Mouse (Mus musculus) kidney, adult 2 months (tissue): ENCODE results near the gene Cyp17a1. TPM values are rescaled to one million over a fixed set of nuclear protein-coding genes. Genes with fewer than 3 reads are reported as not detected.

Experiments
- DNase-seq: peaks from one replicate; pipeline ENCODE4 v3.0.0; 2021
- H3K27ac ChIP-seq: fragments of 200-500 bp; 2 replicates; pipeline ENCODE4 v1.5.1; 2012; ENCODE audit warnings: low read depth, low read length, control low read depth, inconsistent platforms; ENCODE audit not compliant: insufficient read depth
- H3K27me3 ChIP-seq: fragments of 200-500 bp; replicated peaks from 2 replicates; pipeline ENCODE4 v1.6.1; 2012; ENCODE audit warnings: mild to moderate bottlenecking, moderate library complexity, low read length, inconsistent platforms; ENCODE audit not compliant: control insufficient read depth, insufficient read depth
- H3K36me3 ChIP-seq: fragments of 200-500 bp; 2 replicates; pipeline ENCODE4 v1.6.1; 2012; ENCODE audit warnings: mild to moderate bottlenecking, moderate library complexity, low read length, inconsistent platforms; ENCODE audit not compliant: control insufficient read depth, insufficient read depth
- H3K4me1 ChIP-seq: fragments of 200-500 bp; 2 replicates; pipeline ENCODE4 v1.6.1; 2011; ENCODE audit warnings: low read length; ENCODE audit not compliant: control insufficient read depth, insufficient read depth
- H3K4me3 ChIP-seq: fragments of 200-500 bp; 2 replicates; pipeline ENCODE4 v1.5.1; 2011; ENCODE audit warnings: mild to moderate bottlenecking, low read depth, low read length, control low read depth; ENCODE audit not compliant: insufficient read depth
- CTCF ChIP-seq: fragments of 200-500 bp; conservative IDR thresholded peaks from 2 replicates; pipeline ENCODE4 v1.5.1; 2011; ENCODE audit warnings: low read depth, mild to moderate bottlenecking, control low read depth, low read length, moderate library complexity, mixed read lengths; ENCODE audit not compliant: insufficient read depth, insufficient read length
- POLR2A ChIP-seq: fragments of 200-500 bp; IDR thresholded peaks from one replicate; pipeline ENCODE4 v1.6.1; 2011; ENCODE audit warnings: low read depth, low read length, control low read depth
- WGBS: fragments of 180-500 bp; shearing (Covaris S2); methylation state at CpG from one replicate; pipeline ENCODE4 v1.1.7; 2018; 5-methylcytosine and 5-hydroxymethylcytosine counted together
- polyA plus RNA-seq: library from polyadenylated mRNA; depleted of rRNA; stranded (reverse); fragments of >200 nt; gene quantifications from 2 replicates; pipeline ENCODE4 v1.2.3, GENCODE M21; 2012

The Cyp17a1 gene
- polyA plus RNA-seq, 1 experiment: 0.27 TPM

DNA sequence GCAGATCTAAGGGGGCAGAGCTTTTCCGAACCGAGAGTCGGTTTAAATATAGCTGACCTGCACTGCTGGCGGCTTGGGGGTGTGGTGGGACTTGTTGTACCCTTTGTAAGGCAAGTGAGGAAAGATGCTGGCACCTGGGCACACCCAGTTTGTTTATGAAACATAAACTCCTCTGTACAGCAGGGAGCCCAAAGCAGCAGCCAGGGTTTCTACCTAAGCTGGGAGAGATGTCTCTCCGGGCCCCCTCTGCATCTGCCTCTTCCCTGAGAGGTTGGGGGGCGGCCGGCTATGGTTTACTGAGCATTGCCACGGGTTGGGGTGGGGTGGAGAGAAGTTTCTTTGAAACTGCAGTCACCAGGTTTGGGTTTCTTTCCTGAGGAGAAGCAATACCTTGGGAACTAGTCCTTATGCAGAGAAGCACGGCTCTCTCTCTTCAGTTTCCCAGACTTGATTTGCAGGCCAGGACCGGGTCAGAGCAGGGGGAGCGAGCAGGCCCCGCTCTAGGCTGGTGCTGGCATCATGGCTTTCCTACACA is 50.2 kb downstream of the Cyp17a1 start:
- Histone ChIP-seq H3K27me3 (no peaks in the 10 kb centered on the region), H3K4me1 (peaks cover 21% of the 10 kb centered on the region), H3K36me3 (no peaks in the 10 kb centered on the region), H3K4me3 (no peak overlapping the region), H3K27ac (peak overlapping the region; percentile 41)
- 34% methylated on average over 12 of the region's 12 CpGs for WGBS
- TF ChIP-seq CTCF (no peak), POLR2A (no peak)
- DNase-seq: no peak

- Histone ChIP-seq H3K27me3 (no peaks in the 10 kb centered on the region), H3K4me1 (peaks cover 21% of the 10 kb centered on the region), H3K4me3 (no peak overlapping the region), H3K36me3 (no peaks in the 10 kb centered on the region), H3K27ac (peak overlapping the region; percentile 30)
- WGBS: 62% methylated on average over 19 of the region's 19 CpGs
- no peak for DNase-seq
- TF ChIP-seq CTCF: no peak
- no peak for TF ChIP-seq POLR2A
Measured at GRCm38 (mm10) chr19:46621236-46622183, 51.5 kb downstream of the Cyp17a1 start.

GRCm38 (mm10) chr19:46620016-46620808 is 52.8 kb downstream of the Cyp17a1 start:
- no peaks in the 10 kb centered on the region for H3K27me3 ChIP-seq
- no peaks in the 10 kb centered on the region for H3K36me3 ChIP-seq
- peaks cover 21% of the 10 kb centered on the region for H3K4me1 ChIP-seq
- no peak overlapping the region for H3K27ac ChIP-seq
- no peak overlapping the region for H3K4me3 ChIP-seq
- no peak for DNase-seq
- WGBS: 73% methylated on average over 14 of the region's 14 CpGs
- TF ChIP-seq CTCF (no peak), POLR2A (no peak)

DNA sequence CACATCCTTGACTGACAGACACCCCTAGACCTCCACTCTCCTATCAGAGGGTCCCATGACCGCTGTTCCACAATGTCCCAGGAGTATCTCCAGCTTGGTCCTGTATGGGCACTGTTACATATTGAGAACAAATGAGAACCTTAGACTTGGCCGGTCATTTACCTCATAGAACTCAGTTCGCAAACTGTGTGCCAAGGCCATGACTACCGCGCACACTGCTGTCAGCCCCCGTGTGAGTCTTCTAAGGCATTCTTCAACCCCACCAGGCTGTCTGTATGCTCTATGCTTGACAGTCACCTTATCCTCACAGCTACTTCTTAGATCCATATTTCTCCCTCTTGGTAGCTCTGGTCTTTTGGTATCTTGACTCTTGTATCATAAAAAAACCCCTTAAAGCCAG is 53.5 kb downstream of the Cyp17a1 start:
- WGBS: 90% methylated on average over 6 of the region's 6 CpGs
- no peaks in the 10 kb centered on the region for H3K36me3 ChIP-seq
- no peak overlapping the region for H3K4me3 ChIP-seq
- no peak for TF ChIP-seq CTCF
- TF ChIP-seq POLR2A: no peak
- no peak overlapping the region for H3K27ac ChIP-seq
- H3K27me3 ChIP-seq: no peaks in the 10 kb centered on the region
- DNase-seq: no peak
- peaks cover 18% of the 10 kb centered on the region for H3K4me1 ChIP-seq

DNA sequence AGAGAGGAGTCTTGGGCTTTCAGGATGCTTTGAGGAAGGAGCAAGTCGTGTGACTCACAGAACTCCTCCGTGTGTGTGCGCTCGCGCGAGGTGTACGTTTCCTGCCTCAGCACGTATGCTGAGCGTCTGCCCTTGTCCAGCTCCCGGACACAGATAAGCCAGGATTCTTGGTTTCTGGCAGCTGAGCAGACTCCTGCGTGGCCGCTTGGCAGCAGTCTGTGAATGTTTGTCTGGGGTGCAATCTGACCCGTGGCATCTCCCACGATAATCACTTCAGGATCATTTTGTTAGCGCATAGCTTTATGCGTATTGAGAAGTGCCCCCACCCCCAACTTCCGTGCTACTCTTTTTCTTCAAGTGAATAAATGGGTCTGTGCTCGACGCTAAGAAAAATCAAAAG is 54.0 kb downstream of the Cyp17a1 start:
- Histone ChIP-seq H3K27ac (no peak overlapping the region), H3K4me1 (peaks cover 18% of the 10 kb centered on the region), H3K27me3 (no peaks in the 10 kb centered on the region), H3K4me3 (no peak overlapping the region), H3K36me3 (no peaks in the 10 kb centered on the region)
- TF ChIP-seq CTCF (no peak), POLR2A (no peak)
- no peak for DNase-seq
- 49% methylated on average over 19 of the region's 19 CpGs for WGBS

GRCm38 (mm10) chr19:46618322-46618721 is 54.6 kb downstream of the Cyp17a1 start:
- H3K4me1 ChIP-seq: peaks cover 13% of the 10 kb centered on the region
- H3K4me3 ChIP-seq: no peak overlapping the region
- no peak for DNase-seq
- no peaks in the 10 kb centered on the region for H3K36me3 ChIP-seq
- 63% methylated on average over 9 of the region's 9 CpGs for WGBS
- no peak overlapping the region for H3K27ac ChIP-seq
- H3K27me3 ChIP-seq: no peaks in the 10 kb centered on the region
- no peak for TF ChIP-seq CTCF
- no peak for TF ChIP-seq POLR2A
